Mouse (Mus musculus) CD8-positive naive resting alpha-beta T cell, adult 2 months (primary cell): Measurements from ENCODE around the gene Isy1.
"Not testable (repeated sequence)": the region's sequence is repeated elsewhere in the genome, so short reads cannot be mapped to it uniquely, and the experiment has no call there.

Experiments
- DNase-seq, 2 experiments: peaks; one replicate each; pipeline ENCODE4 v3.0.0; 2022; ENCODE audit warnings: low read depth in 2 of 2, low spot score in 2 of 2

The Isy1 gene

DNA sequence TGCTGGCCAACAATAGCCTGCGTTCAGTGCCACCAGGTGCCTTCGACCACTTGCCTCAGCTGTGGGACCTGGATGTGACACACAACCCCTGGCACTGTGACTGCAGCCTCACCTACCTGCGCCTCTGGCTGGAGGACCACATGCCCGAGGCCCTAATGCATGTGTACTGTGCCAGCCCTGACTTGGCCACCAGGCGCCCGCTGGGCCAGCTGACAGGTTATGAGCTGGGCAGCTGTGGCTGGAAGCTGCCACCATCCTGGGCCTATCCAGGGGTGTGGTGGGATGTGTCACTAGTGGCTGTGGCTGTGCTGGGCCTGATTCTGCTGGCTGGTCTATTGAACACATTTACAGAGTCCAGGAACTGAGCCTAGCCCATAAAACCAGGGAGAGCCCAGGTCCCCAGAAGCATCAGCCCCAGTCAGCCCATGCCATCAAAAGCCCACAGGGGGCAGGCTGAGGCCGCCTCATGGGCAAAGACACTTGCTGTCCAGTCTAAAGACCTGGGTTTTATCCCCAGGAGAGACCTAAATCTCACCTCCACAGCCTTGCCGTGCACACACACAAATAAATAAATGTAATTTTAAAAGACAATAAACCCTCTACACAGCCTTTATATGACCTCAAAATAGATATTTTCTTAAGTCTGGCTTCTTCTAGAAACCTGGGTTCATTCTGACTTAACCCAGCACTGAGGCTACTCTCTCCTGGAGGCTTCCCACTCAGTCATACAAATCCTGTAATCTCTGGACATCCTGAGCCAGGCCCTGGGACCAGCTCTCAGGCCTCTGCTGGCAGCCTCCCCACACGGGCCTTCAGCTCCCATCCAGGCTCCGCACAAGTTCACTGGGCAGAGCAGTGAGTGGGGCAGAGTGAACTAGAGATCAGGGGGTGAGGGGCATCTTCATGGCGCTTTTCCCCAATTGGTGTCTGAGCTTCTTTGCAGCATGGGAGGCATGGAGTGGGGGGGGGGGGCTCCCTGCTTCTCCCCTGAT, 59.1 kb downstream of the Isy1 start:
- no peak for DNase-seq

DNA sequence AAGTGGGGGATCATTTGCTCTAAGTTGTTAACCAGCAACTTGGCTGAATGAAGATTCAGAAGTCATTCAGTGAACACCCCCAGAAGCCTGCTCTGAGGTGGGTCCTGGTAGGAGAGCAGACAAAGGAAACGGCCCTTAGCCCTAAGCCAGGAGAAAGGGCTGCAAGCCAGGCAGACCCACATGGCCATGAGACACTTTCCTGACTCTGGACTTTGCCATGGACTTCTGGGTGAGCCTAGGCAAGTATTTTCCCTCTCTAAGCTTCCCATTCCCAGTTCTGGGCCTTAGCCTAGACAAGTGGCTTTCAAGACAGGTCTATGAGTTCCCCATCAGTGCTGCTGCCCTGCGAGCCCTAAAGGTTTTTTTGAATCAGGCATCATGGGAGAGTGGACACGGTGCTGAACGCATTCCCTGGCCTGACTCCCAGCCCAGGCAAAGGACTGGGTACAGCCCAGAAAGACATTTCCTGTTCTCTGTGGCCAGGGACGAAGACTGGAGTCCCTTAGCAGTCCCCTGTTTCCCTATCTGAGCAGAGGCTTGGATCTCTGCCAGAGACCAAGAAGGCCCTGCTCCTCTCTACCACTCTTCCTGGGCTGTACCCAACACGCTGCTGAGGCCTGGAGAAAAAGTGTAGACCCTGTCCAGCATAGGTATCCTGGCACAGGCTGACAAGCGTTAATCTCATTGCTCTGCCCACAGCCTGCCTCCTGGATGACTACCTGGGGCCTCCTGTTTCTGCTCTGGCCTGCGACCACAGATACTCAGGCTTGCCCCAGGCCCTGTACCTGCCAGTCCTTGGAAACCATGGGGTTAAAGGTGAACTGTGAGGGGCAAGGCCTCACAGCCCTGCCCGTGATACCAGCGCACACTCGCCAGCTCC, 60.1 kb downstream of the Isy1 start:
- no peak for DNase-seq

DNA sequence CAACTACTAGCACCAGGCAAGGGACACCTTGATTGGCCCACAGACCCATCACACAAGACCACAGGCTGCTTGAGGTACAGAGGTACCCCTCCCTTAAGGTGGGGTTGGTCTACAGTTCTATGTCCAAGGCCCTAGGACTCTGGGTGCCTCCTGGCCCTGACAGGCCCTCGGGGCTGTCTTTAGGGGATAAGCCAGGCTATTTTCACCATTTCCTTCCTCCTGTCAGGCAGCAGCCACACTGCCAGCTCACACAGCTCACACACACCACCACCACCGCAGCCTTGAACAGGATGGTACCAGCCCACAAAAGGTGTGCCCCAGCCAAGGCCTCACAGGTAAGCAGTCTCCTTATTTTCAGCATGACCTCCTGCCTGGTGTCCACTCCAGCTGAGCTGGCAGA, 60.8 kb downstream of the Isy1 start, which contains the start of gene Gp9:
Gene Gp9 (plus strand): TSS at position 231 of the 400 bp plus-strand sequence.
- no peak for DNase-seq

DNA sequence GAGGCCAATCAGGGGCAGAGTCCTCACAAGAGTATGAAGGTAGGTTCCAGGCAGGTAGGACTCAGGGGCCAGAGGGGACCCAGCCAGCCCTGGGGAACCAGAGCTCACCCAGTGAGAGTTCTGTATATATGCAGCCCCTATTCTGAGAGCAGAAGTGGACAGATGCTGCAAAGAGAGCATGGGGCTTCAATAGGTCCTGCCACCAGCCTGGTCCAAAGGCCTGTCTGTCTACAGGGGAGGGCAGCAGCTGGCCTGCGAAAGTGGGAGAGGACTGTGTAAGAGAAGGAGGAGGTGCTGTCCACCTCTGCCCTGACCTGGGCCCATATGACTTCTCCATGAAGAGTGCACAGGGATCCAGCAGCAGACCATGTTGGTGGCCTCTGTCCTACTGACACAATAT, 61.9 kb downstream of the Isy1 start:
- no peak for DNase-seq

DNA sequence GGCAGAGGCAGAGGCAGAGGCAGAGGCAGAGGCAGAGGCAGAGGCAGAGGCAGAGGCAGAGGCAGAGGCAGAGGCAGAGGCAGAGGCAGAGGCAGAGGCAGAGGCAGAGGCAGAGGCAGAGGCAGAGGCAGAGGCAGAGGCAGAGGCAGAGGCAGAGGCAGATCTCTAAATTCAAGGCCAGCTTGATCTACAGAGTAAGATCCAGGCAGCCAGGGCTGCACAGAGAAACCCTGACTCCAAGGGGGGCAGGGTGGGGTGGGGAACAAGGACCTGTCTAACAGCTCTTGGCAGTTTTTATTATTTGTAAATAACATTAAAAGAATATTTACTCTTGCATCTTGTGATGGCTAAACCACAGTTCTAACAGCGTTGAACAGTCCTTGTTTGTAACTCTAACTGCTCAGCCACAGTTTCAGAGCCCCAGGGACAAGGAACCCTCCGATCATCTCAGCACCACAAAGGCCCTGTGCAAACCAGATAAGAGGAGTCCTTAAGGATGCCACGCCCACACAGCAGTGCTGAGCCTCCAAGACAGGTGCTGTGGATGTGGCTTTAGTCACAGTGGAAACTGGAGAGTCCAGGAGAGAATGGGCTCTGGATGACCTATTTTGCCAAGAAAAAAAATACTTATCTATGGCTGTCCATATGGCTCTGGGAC, 62.9 kb downstream of the Isy1 start:
- no peak for DNase-seq

DNA sequence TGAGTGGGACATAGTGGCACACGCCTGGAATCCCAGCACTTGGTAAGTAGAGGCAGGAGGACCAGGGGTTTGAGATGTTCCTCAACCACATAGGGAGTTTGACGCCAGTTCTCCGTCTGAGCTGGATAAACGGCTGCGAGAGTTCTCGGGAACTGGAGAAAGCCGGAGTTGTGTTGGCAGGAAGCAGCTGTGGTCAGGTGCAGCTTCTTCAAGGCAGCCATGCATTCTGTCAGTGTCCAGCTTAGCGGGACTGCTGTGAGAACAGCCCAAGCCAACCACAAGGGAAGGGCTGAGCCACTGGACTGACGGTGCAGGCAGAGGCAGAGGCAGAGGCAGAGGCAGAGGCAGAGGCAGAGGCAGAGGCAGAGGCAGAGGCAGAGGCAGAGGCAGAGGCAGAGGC, 63.7 kb downstream of the Isy1 start:
- DNase-seq, result no peak

DNA sequence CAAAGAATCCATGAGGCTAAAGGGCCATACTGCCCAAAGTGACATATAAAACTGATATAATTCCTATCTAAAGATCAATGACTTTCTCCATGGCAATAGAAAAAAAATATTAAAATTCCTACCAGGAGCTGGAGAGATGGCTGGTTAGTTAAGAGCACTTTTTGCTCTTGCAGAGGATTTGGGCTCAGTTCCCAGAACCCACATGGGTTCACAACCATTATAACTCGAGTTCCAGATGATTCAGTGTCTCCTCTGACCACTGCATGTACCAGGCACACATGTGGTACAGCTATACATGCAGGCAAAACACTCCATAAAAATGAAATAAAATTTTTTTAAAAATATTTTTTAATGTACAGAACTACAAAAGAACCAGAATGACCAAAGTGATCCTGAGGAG, 64.1 kb downstream of the Isy1 start:
- DNase-seq, result no peak

DNA sequence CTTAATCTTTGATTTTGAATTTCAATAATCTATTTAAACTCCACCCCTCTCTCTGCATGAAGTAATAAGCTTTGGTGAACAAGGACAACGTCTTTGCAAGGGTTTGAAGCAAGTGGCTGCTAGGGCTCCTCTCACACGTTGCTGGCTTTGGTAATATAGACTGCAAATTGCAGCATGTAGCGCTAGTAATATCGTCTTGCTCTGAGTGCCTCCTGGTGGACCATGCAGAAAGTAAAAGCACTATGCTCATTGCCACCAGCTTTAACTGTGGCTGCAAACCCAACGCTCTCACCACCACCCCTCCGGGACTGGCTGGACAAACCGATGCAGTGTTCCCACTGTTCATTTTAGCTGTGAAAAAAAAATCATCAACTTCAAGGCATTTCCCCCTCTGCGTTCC, 68.0 kb downstream of the Isy1 start:
- no peak for DNase-seq

DNA sequence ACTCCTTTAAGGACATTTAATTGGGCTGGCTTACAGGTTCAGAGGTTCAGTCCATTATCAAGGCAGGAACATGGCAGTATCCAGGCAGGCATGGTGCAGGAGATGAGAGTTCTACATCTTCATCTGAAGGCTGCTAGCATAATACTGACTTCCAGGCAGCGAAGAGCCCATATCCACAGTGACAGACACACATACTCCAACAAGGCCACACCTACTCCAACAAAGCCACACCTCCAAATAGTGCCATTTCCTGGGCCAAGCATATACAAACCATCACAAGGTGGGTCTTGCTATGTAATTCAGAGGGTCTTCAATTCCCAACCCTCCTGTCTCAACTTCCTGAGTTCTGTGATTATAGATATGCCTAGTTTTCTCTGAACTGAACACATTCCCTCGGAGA, 74.3 kb downstream of the Isy1 start:
- not testable (repeated sequence) for DNase-seq
